Mouse (Mus musculus) ES-E14 (cell line): ENCODE data around the gene Mfap3.

Experiments used
- CHD2 ChIP-seq: IDR thresholded peaks from 2 replicates; pipeline ENCODE4 v1.6.1; 2014; ENCODE audit warnings: mild to moderate bottlenecking, low read depth, low read length, inconsistent platforms
- HCFC1 ChIP-seq: IDR thresholded peaks from 2 replicates; pipeline ENCODE4 v1.6.1; 2012; ENCODE audit warnings: low read length, inconsistent platforms, borderline replicate concordance; ENCODE audit not compliant: insufficient read depth
- MAFK ChIP-seq: IDR thresholded peaks from 2 replicates; pipeline ENCODE4 v1.6.1; 2014; ENCODE audit warnings: mild to moderate bottlenecking, low read depth, low read length, inconsistent platforms; ENCODE audit not compliant: insufficient read depth
- ZC3H11A ChIP-seq: IDR thresholded peaks from 2 replicates; pipeline ENCODE4 v1.6.1; 2012; ENCODE audit warnings: low read depth, mild to moderate bottlenecking, inconsistent platforms, low read length, borderline replicate concordance

DNA sequence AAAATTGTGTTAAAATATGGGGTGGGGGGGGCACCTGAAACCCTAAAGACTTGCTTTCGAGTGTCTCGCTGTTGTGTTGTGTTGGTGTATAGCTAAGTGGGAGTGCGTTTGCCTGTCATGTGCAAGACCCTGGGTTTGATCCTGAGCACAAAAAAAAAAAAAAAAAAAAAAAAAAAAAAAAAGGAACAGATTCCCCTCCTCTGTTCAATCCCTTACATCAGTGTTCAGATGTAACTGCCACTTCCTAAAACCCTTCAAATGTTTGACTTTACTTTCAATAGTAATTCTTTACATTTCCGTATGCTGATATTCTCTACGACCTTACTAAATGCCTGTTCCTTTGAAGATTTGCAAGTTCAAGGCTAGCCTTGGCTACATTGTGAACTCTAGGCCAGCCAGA, 840 bp downstream of the Mfap3 start:
- TF ChIP-seq MAFK (no peak), CHD2 (no peak), HCFC1 (no peak), ZC3H11A (no peak)
